Mouse (Mus musculus) erythroblast, embryonic 14.5 days (primary cell): ENCODE results near the gene Kiss1r. TPM values are rescaled to one million over a fixed set of nuclear protein-coding genes. Genes with fewer than 3 reads are reported as not detected.
A peak's percentile ranks its signal among the peaks of the same experiment; 100 is the strongest.

Experiments
- H3K27me3 ChIP-seq: 2 replicates; pipeline ENCODE4 v1.6.1; 2012; ENCODE audit warnings: inconsistent platforms; ENCODE audit not compliant: control insufficient read depth
- H3K36me3 ChIP-seq: 2 replicates; pipeline ENCODE4 v1.6.1; 2012; ENCODE audit warnings: mild to moderate bottlenecking, inconsistent platforms; ENCODE audit not compliant: control insufficient read depth
- H3K4me1 ChIP-seq: 2 replicates; pipeline ENCODE4 v1.6.1; 2012; ENCODE audit warnings: inconsistent platforms; ENCODE audit not compliant: control insufficient read depth
- H3K4me3 ChIP-seq: replicated peaks from 2 replicates; pipeline ENCODE3; 2012; ENCODE audit warnings: moderate library complexity, mild to moderate bottlenecking, inconsistent platforms
- H3K9me3 ChIP-seq: 2 replicates; pipeline ENCODE4 v1.6.1; 2012; ENCODE audit warnings: low read length, inconsistent platforms, mixed read lengths; ENCODE audit not compliant: control insufficient read depth
- GATA1 ChIP-seq: IDR thresholded peaks from 2 replicates; pipeline ENCODE4 v1.6.1; 2012; ENCODE audit warnings: low read length, inconsistent platforms, mixed read lengths
- TAL1 ChIP-seq: IDR thresholded peaks from 3 replicates; pipeline ENCODE4 v1.6.1; 2012; ENCODE audit warnings: low read length, inconsistent platforms, mixed read lengths
- polyA plus RNA-seq: library from polyadenylated mRNA; stranded (reverse); fragments of >175 nt; gene quantifications from 2 replicates; pipeline ENCODE4 v1.2.3, GENCODE M21; 2012

Gene Kiss1r
- polyA plus RNA-seq, 1 experiment = 0.01 TPM

DNA sequence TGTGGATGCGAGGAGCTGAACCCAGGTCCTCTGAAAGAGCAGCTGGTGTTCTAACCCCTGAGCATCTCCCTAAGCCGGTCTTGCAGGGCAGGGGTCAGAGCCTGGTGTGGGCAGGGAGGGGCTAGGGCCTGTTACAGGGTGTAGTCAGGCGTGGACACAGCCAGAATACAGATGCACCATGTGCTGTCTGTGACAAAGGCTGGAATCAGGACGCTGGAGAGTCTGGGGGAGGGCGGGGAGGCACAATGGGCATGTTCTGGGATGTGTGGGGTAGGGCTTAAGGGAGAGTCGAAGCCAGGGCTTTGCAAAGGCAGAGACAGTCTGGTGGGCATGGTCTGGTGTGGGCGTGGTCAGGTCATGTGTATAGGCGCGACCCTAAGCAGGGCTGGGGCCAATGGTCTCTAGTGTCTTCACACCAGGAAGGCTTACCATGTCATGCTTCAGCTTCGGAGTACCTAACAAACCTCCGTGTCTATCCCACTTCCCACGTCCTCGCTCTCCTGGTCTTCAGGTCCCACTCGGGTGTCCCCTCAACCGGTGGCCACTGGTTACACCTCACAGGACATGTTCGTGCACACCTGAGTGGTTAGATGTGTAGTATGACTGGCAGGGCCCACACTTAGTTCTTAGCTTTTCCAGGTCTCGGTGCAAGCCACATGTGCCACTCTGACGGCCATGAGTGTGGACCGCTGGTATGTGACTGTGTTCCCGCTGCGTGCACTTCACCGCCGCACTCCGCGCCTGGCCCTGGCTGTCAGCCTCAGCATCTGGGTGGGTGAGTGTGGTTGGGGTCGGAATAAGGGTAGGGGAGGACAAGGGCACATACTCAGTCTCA is 3.5 kb downstream of the Kiss1r start:
- Histone ChIP-seq H3K9me3 (peaks cover 15% of the 10 kb centered on the region), H3K36me3 (no peaks in the 10 kb centered on the region), H3K4me1 (peaks cover 66% of the 10 kb centered on the region), H3K27me3 (peaks cover 72% of the 10 kb centered on the region), H3K4me3 (no peak overlapping the region)
- TF ChIP-seq GATA1 = no peak
- TF ChIP-seq TAL1 = no peak

GRCm38 (mm10) chr10:79920958-79921535 is 4.3 kb downstream of the Kiss1r start, which contains the start of gene R3hdm4:
R3hdm4 (minus strand) TSS chr10:79921208.
- Histone ChIP-seq H3K36me3 (no peaks in the 10 kb centered on the region), H3K27me3 (peaks cover 72% of the 10 kb centered on the region), H3K4me3 (no peak within 1 kb of the TSS), H3K4me1 (peaks cover 67% of the 10 kb centered on the region), H3K9me3 (peaks cover 15% of the 10 kb centered on the region)
- TF ChIP-seq GATA1 (no peak), TAL1 (no peak)

DNA sequence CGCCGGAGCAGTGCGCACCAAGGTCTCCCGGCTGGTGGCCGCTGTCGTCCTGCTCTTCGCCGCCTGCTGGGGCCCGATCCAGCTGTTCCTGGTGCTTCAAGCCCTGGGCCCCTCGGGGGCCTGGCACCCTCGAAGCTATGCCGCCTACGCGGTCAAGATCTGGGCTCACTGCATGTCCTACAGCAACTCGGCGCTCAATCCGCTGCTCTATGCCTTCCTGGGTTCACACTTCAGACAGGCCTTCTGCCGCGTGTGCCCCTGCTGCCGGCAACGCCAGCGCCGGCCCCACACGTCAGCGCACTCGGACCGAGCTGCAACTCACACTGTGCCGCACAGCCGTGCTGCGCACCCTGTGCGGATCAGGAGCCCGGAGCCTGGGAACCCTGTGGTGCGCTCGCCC is 4.8 kb downstream of the Kiss1r start:
- TF ChIP-seq TAL1 (no peak), GATA1 (no peak)
- H3K27me3 ChIP-seq = peaks cover 72% of the 10 kb centered on the region

DNA sequence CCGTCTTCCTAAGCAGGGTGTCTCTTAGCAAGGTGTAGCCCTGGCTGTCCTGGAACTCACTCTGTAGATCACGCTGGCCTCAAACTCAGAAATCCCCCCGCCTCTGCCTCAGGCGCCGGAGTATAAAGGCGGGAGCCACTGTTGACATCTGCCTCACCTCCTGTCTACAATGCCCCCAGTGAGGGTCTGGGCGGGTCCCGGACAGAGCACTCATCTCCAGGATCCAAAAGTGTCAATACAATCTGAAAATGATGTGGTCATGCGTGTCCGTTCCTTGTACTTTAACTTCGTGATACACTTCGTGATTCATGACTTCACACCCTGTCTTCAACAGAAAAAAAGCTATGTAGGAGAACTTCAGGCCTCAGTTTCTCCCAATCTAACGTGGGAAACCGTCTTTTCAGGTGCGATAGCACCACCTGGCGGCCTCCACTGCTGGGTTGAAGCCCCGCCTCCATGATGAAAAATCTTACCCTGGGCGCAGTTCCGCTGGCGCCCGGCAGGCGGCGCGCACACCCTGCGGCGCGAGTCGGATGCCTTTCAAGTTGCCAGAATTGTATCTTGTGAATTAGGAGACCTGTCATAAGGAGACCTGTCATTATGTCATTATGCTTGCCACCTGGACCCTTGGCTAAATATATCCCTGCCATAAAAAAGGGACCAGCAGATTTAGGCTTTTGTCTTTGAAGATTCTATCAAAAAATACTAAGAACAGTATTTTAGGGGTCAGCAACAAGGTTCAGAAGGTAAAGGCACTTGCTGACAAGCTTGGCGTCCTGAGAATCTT is 8.4 kb downstream of the Kiss1r start:
- Histone ChIP-seq H3K36me3 (no peaks in the 10 kb centered on the region; the same call in none of the 2 replicates), H3K4me3 (peak overlapping the region; percentile 82), H3K9me3 (peaks cover 15% of the 10 kb centered on the region), H3K4me1 (peaks cover 62% of the 10 kb centered on the region), H3K27me3 (peaks cover 38% of the 10 kb centered on the region)
- TF ChIP-seq TAL1 = no peak

More for the DNA sequence above, 4.8 kb downstream of the Kiss1r start:
- Histone ChIP-seq H3K36me3 (no peaks in the 10 kb centered on the region), H3K4me1 (peaks cover 67% of the 10 kb centered on the region), H3K4me3 (no peak overlapping the region), H3K9me3 (peaks cover 15% of the 10 kb centered on the region)

DNA sequence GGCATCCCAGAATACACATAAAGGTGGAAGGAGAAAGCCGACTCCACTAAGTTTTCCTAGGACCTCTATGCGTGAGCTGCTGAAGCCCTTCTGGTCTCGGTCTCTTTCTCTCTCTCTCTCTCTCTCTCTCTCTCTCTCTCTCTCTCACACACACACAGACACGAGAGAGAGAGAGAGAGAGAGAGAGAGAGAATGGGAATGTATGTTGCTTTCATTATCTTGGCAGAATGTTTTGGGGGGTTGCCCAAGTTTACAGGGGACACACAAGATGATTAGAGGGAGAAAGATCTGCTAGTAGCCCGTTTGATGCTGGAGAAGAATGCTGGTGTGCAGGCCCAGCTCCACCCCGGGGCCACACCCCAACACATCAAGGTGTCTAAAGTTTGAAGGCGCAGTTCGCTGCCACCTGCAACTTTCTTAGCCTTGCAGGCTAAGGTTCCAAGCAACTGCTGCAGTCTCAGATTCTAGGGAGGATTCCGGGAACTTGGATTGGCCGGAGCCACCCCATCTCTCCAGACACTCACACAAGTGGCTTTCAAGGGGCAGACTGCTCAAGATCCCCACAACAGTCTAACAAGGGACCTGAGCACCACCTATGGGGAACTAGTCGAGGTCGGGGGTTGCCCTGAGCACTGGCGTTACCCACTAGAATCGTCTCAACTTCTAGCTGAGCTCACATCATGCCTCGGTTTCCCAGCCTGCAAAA is 9.2 kb downstream of the Kiss1r start:
- Histone ChIP-seq H3K4me1 (peaks cover 58% of the 10 kb centered on the region), H3K36me3 (peaks cover 7% of the 10 kb centered on the region), H3K27me3 (peaks cover 30% of the 10 kb centered on the region), H3K9me3 (peaks cover 8% of the 10 kb centered on the region), H3K4me3 (peak overlapping the region; percentile 82)
- TF ChIP-seq GATA1 (no peak), TAL1 (no peak)

- Histone ChIP-seq H3K36me3 (peaks cover 15% of the 10 kb centered on the region), H3K27me3 (peaks cover 23% of the 10 kb centered on the region), H3K4me1 (peaks cover 54% of the 10 kb centered on the region), H3K9me3 (peaks cover under 1% of the 10 kb centered on the region; the same call in 1 of the 2 replicates), H3K4me3 (peak within 1 kb of the TSS; percentile 82)
- TF ChIP-seq TAL1 = no peak
- TF ChIP-seq GATA1 = no peak
Measured at GRCm38 (mm10) chr10:79926491-79927323, 9.9 kb downstream of the Kiss1r start, which contains the start of gene Arid3a. Arid3a (plus strand) TSS chr10:79927043.

DNA sequence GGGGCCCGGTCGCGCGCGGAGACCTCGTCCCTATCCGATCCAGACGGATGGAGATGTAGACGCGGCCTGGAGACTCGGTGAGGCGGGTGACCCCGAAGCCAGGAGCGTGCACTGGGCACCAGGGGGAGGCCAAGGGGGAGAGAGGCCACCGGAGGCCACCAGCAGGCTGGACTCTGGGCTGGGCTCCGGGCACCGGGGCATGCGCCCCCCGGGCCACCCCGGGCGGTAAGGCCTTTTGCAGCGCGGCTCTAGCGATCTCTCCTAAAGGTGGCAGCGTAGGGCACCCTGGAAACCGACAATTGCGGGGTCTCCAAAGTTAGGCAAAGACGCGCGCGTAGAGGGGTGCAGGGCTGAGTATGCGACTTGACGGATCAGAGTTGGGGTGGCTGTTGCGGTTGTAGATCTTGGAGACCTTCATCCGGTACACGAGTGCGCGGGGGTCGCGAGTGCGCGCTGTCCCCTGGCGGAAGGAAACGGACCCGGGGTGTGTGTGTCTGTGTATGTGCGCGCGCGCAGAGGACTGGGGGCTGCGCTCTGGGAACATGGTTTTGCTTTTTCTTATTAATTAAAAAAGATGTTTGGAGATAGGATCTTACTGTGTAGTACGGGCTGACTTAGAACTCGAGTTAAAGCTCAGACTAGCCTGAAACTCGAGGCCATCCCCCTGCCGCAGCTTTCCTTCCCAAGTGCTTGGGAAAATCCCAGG is 10.7 kb downstream of the Kiss1r start:
- H3K4me1 ChIP-seq = peaks cover 53% of the 10 kb centered on the region

More for the DNA sequence above, 10.7 kb downstream of the Kiss1r start:
- no peak for TF ChIP-seq TAL1
- TF ChIP-seq GATA1 = no peak
- Histone ChIP-seq H3K27me3 (peaks cover 15% of the 10 kb centered on the region), H3K36me3 (peaks cover 22% of the 10 kb centered on the region), H3K9me3 (no peaks in the 10 kb centered on the region), H3K4me3 (peak overlapping the region; percentile 82)
